In genomic region chr1:194816913-194817312, GRCm38 (mm10) we compare ENCODE assay signal across 8 mouse cellular contexts.
DNase-seq lines count a peak whose midpoint lies in the region; ATAC-seq lines count a peak whose summit lies in the region.

No protein-coding gene starts in this region.

- WGBS in hindbrain, embryonic 10.5 days: 35% methylated on average over 2 of the region's 2 CpGs
- 22% methylated on average over 2 of the region's 2 CpGs for WGBS in lung, embryonic 15.5 days

- H3K27me3 ChIP-seq in hindbrain, embryonic 10.5 days (ENCODE audit: insufficient read depth, poor library complexity, severe bottlenecking): no peaks in the 10 kb centered on the region
- no peaks in the 10 kb centered on the region for H3K27me3 ChIP-seq in lung, embryonic 15.5 days

- no peak overlapping the region for H3K4me3 ChIP-seq in hindbrain, embryonic 10.5 days
- no peak overlapping the region for H3K4me3 ChIP-seq in lung, embryonic 15.5 days

- DNase-seq in MN1 (ENCODE audit: low spot score): peak; percentile 20
- peak; percentile 62 for DNase-seq in cerebellum, adult 8-10 months
- peak; percentile 70 for DNase-seq in hindbrain, embryonic 10.5 days (ENCODE audit: low spot score)
- DNase-seq in layer of hippocampus, adult 9-10 months (ENCODE audit: low spot score): peak; percentile 74
- DNase-seq in retina, postnatal 1 day: peak; percentile 85
- peak; percentile 34 for DNase-seq in urinary bladder, postnatal 10 days (ENCODE audit: low spot score)

- peak; percentile 90 for ATAC-seq in frontal cortex, adult (ENCODE audit: low TSS enrichment)
- peak; percentile 87 for ATAC-seq in lung, embryonic 15.5 days (ENCODE audit: borderline replicate concordance, extremely low read depth, low FRiP score, low TSS enrichment)

- H3K9ac ChIP-seq in lung, embryonic 15.5 days: no peak overlapping the region

- H3K36me3 ChIP-seq in hindbrain, embryonic 10.5 days: peaks cover 35% of the 10 kb centered on the region
- peaks cover 4% of the 10 kb centered on the region; the same call in 1 of the 2 replicates for H3K36me3 ChIP-seq in lung, embryonic 15.5 days

- H3K4me1 ChIP-seq in hindbrain, embryonic 10.5 days (replicated peaks): no peaks in the 10 kb centered on the region
- H3K4me1 ChIP-seq in lung, embryonic 15.5 days: no peaks in the 10 kb centered on the region

- no peak overlapping the region for H3K27ac ChIP-seq in hindbrain, embryonic 10.5 days
- H3K27ac ChIP-seq in lung, embryonic 15.5 days: no peak overlapping the region

- no peaks in the 10 kb centered on the region for H3K9me3 ChIP-seq in hindbrain, embryonic 10.5 days
- H3K9me3 ChIP-seq in lung, embryonic 15.5 days: no peaks in the 10 kb centered on the region

- no peak overlapping the region for H3K4me2 ChIP-seq in lung, embryonic 15.5 days

Comparison
In these comparisons a context has a peak if more than half of its experiments do, and no peak if none do; other contexts are left out.
1. DNase-seq: peak in every context shown above with its lines; median percentile 85 in retina, postnatal 1 day; 74 in layer of hippocampus, adult 9-10 months; 70 in hindbrain, embryonic 10.5 days; 62 in cerebellum, adult 8-10 months; 34 in urinary bladder, postnatal 10 days; 20 in MN1.